Mouse (Mus musculus) lung, postnatal 25 days (tissue): ENCODE measurements around the gene Gabbr2.

ENCODE experiments used
- DNase-seq: peaks from one replicate; pipeline ENCODE4 v3.0.0; 2022; ENCODE audit warnings: low spot score

The Gabbr2 gene

GRCm38 (mm10) chr4:46863721-46864120 lies 128.0 kb downstream of the Gabbr2 start:
- no peak for DNase-seq

- no peak for DNase-seq
Measured at GRCm38 (mm10) chr4:46862677-46863076, 129.0 kb downstream of the Gabbr2 start.

GRCm38 (mm10) chr4:46860586-46860985 lies 131.1 kb downstream of the Gabbr2 start:
- DNase-seq, result no peak

- peak; percentile 28 for DNase-seq
Measured at GRCm38 (mm10) chr4:46858899-46859298, 132.8 kb downstream of the Gabbr2 start.

- DNase-seq, result no peak
Measured at GRCm38 (mm10) chr4:46856145-46856544, 135.5 kb downstream of the Gabbr2 start.

- DNase-seq, result no peak
Measured at GRCm38 (mm10) chr4:46854686-46855385, 136.8 kb downstream of the Gabbr2 start.

GRCm38 (mm10) chr4:46853852-46854460 lies 137.7 kb downstream of the Gabbr2 start:
- no peak for DNase-seq

GRCm38 (mm10) chr4:46847745-46848144 lies 143.9 kb downstream of the Gabbr2 start:
- DNase-seq, result no peak

GRCm38 (mm10) chr4:46846396-46846795 lies 145.3 kb downstream of the Gabbr2 start:
- DNase-seq, result no peak

- no peak for DNase-seq
Measured at GRCm38 (mm10) chr4:46844982-46845643, 146.6 kb downstream of the Gabbr2 start.

GRCm38 (mm10) chr4:46844567-46844966 lies 147.1 kb downstream of the Gabbr2 start:
- no peak for DNase-seq

- DNase-seq, result no peak
Measured at GRCm38 (mm10) chr4:46842596-46842995, 149.1 kb downstream of the Gabbr2 start.

GRCm38 (mm10) chr4:46840146-46840545 lies 151.5 kb downstream of the Gabbr2 start:
- DNase-seq, result no peak

GRCm38 (mm10) chr4:46837362-46837761 lies 154.3 kb downstream of the Gabbr2 start:
- DNase-seq, result no peak

- no peak for DNase-seq
Measured at GRCm38 (mm10) chr4:46836065-46836464, 155.6 kb downstream of the Gabbr2 start.

- DNase-seq, result no peak
Measured at GRCm38 (mm10) chr4:46835064-46835463, 156.6 kb downstream of the Gabbr2 start.

- DNase-seq, result no peak
Measured at GRCm38 (mm10) chr4:46832834-46833544, 158.7 kb downstream of the Gabbr2 start.

- no peak for DNase-seq
Measured at GRCm38 (mm10) chr4:46829656-46830055, 162.0 kb downstream of the Gabbr2 start.

GRCm38 (mm10) chr4:46828141-46828571 lies 163.5 kb downstream of the Gabbr2 start:
- DNase-seq, result no peak

- no peak for DNase-seq
Measured at GRCm38 (mm10) chr4:46827471-46827870, 164.2 kb downstream of the Gabbr2 start.

GRCm38 (mm10) chr4:46825846-46826529 lies 165.7 kb downstream of the Gabbr2 start:
- no peak for DNase-seq

GRCm38 (mm10) chr4:46823738-46824137 lies 167.9 kb downstream of the Gabbr2 start:
- DNase-seq, result no peak
